Mouse (Mus musculus): ENCODE measurements around the gene Vpreb3. TPM values are rescaled to one million over a fixed set of nuclear protein-coding genes. Genes with fewer than 3 reads are reported as not detected.

Gene Vpreb3
- total and polyA plus RNA-seq, 3 experiments, result 35.6 to 135 (median 90.1) TPM

DNA sequence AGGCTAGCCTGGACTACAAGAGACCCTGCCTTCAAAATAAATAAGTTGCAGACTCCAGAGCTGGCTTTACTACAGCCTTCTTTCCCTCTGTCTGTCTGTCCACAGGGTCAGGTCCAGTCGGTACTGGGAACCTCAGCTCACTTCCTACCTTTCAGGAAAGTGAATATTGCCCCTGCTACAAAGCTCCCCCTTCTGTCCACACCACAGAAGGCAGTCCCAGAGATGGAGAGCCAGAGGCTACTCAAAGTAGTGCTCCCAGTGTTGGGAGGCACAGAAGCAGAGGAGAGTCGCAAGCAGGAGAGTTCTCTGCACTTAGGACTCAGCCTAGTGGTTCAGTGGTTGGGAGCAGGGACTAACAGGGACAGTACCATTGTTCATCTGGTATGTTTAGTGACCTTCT lies 18.5 kb upstream of the Vpreb3 start:
- in situ Hi-C loops (cut with MboI; ENCODE audit: low pct_ligation_motif_present, low pct_unique_long_range_greater_than_20kb, low sequenced_read_pairs), result no loop called here
- DNase-seq (ENCODE audit: extremely low read depth), result no peak
- H3K9me3 ChIP-seq (replicated peaks; ENCODE audit: low read length), result no peaks in the 10 kb centered on the region
- H3K4me3 ChIP-seq (replicated peaks in 1 of 3; ENCODE audit: low read depth in 2 of 3, low read length in 2 of 3, poor library complexity in 1 of 3), result no peak overlapping the region
- dilution Hi-C loops (cut with MboI; ENCODE audit: extremely low pct_ligation_motif_present, extremely low pct_unique_long_range_greater_than_20kb, low sequenced_read_pairs), result no loop called here
- peaks cover 6% of the 10 kb centered on the region for H3K27me3 ChIP-seq (replicated peaks)
- no peak for TF ChIP-seq NRF1 (IDR thresholded peaks at IDR 0.05; ENCODE audit: low read depth, low read length)
- no peak for TF ChIP-seq MXI1 (IDR thresholded peaks at IDR 0.05; ENCODE audit: low read depth, low read length)
- no peak for TF ChIP-seq CHD2 (IDR thresholded peaks at IDR 0.05; ENCODE audit: low read length)
- peak; percentile 44 for TF ChIP-seq SMC3 (IDR thresholded peaks at IDR 0.05; ENCODE audit: low read depth, low read length)
- peak; percentile 34 for TF ChIP-seq RAD21 (IDR thresholded peaks at IDR 0.05; ENCODE audit: low read depth, low read length)
- TF ChIP-seq CTCF (conservative IDR thresholded peaks at IDR 0.05 in 1 of 2, IDR thresholded peaks at IDR 0.05 in 1 of 2; ENCODE audit: low read depth in 2 of 2, low read length in 2 of 2), result peak; percentile 37 to 64; a peak in 3 of 4 replicates
- no peak overlapping the region for H3K9ac ChIP-seq (ENCODE audit: insufficient read depth, low read depth)
- no peak overlapping the region for H3K27ac ChIP-seq (ENCODE audit: insufficient read depth, low read depth)
- peaks cover 0 to 12% of the 10 kb centered on the region in 2 experiments for H3K36me3 ChIP-seq (replicated peaks in 1 of 2; ENCODE audit: control insufficient read depth in 1 of 2, insufficient read depth in 1 of 2, low read length in 1 of 2)
- no peak overlapping the region for H3K4me2 ChIP-seq (ENCODE audit: insufficient read depth, low read depth, poor library complexity, severe bottlenecking)
- H3K79me2 ChIP-seq (replicated peaks; ENCODE audit: control insufficient read depth, extremely low read depth, insufficient read depth, poor library complexity, severe bottlenecking), result peaks cover 16% of the 10 kb centered on the region
- peaks cover 0 to 27% of the 10 kb centered on the region in 2 experiments; a peak in 2 of 4 replicates for H3K4me1 ChIP-seq (ENCODE audit: control insufficient read depth in 1 of 2, insufficient read depth in 2 of 2)

DNA sequence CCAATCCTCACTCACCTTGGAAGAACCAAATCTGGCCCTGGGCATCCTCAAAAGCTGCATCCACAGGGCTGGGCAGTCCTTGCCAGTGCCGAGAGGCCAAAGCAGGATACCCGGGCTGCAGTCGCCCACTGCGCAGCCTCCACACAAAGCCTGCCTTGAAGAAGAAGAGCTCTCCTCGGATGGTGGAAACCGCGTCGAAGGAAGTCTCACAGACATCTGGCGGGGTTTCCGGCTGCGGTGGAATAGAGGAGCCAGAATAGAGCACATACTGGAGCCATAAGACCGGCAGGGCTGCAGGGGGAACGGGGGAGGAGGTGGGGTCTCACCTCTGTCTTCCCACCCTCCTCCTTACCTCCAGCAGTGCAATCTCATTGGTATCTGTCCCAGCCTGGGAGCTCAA lies 16.5 kb upstream of the Vpreb3 start:
- no peak for DNase-seq (ENCODE audit: extremely low read depth)
- in situ Hi-C loops (cut with MboI; ENCODE audit: low pct_ligation_motif_present, low pct_unique_long_range_greater_than_20kb, low sequenced_read_pairs) (no loop called here), dilution Hi-C loops (cut with MboI; ENCODE audit: extremely low pct_ligation_motif_present, extremely low pct_unique_long_range_greater_than_20kb, low sequenced_read_pairs) (no loop called here)
- H3K4me2 ChIP-seq (ENCODE audit: insufficient read depth, low read depth, poor library complexity, severe bottlenecking), result no peak overlapping the region
- TF ChIP-seq TCF12 (IDR thresholded peaks at IDR 0.05; ENCODE audit: low read depth, low read length) (no peak), MAZ (IDR thresholded peaks at IDR 0.05; ENCODE audit: low read depth, low read length) (no peak), RCOR1 (conservative IDR thresholded peaks at IDR 0.05; ENCODE audit: low read depth, low read length) (no peak), MXI1 (IDR thresholded peaks at IDR 0.05; ENCODE audit: low read depth, low read length) (no peak), IRF4 (IDR thresholded peaks at IDR 0.05; ENCODE audit: low read depth, low read length) (no peak), ETS1 (conservative IDR thresholded peaks at IDR 0.05; ENCODE audit: low read depth, low read length) (no peak)
- H3K36me3 ChIP-seq (replicated peaks in 1 of 2; ENCODE audit: control insufficient read depth in 1 of 2, insufficient read depth in 1 of 2, low read length in 1 of 2), result peaks cover 0 to 8% of the 10 kb centered on the region in 2 experiments
- H3K9me3 ChIP-seq (replicated peaks; ENCODE audit: low read length), result no peaks in the 10 kb centered on the region
- H3K27ac ChIP-seq (ENCODE audit: insufficient read depth, low read depth), result no peak overlapping the region
- H3K9ac ChIP-seq (ENCODE audit: insufficient read depth, low read depth), result no peak overlapping the region
- no peaks in the 10 kb centered on the region for H3K79me2 ChIP-seq (replicated peaks; ENCODE audit: control insufficient read depth, extremely low read depth, insufficient read depth, poor library complexity, severe bottlenecking)
- H3K4me1 ChIP-seq (ENCODE audit: control insufficient read depth in 1 of 2, insufficient read depth in 2 of 2), result peaks cover 0 to 17% of the 10 kb centered on the region in 2 experiments; a peak in 2 of 4 replicates
- peaks cover 21% of the 10 kb centered on the region for H3K27me3 ChIP-seq (replicated peaks)
- H3K4me3 ChIP-seq (replicated peaks in 1 of 3; ENCODE audit: low read depth in 2 of 3, low read length in 2 of 3, poor library complexity in 1 of 3), result no peak overlapping the region

DNA sequence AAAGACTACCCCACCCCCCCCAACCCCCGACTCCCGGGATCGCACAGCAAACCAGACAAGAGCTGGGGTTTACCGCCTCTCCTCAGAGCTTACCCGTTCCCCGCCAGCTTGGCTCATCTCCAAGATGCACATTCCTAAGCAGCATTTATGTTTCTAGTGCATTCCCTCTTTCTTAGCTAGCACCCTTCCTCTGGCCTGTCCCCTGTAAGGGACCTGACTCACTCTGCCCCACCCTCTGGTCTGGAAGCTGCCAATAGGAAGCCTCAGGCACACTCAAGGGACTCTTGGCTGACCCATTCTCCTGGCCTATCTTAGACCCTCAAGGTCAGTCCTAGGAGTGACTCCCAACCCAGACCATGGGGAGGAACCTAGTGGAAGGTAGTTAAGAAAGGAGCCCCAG lies 12.6 kb upstream of the Vpreb3 start:
- peaks cover 0 to 3% of the 10 kb centered on the region in 2 experiments for H3K36me3 ChIP-seq (replicated peaks in 1 of 2; ENCODE audit: control insufficient read depth in 1 of 2, insufficient read depth in 1 of 2, low read length in 1 of 2)
- TF ChIP-seq IRF4 (IDR thresholded peaks at IDR 0.05; ENCODE audit: low read depth, low read length) (no peak), ETS1 (conservative IDR thresholded peaks at IDR 0.05; ENCODE audit: low read depth, low read length) (no peak)
- dilution Hi-C loops (cut with MboI; ENCODE audit: extremely low pct_ligation_motif_present, extremely low pct_unique_long_range_greater_than_20kb, low sequenced_read_pairs), result no loop called here
- H3K27ac ChIP-seq (ENCODE audit: insufficient read depth, low read depth), result no peak overlapping the region
- H3K27me3 ChIP-seq (replicated peaks), result peaks cover 44% of the 10 kb centered on the region
- peaks cover 7 to 17% of the 10 kb centered on the region in 2 experiments for H3K4me1 ChIP-seq (ENCODE audit: control insufficient read depth in 1 of 2, insufficient read depth in 2 of 2)
- H3K4me3 ChIP-seq (replicated peaks in 1 of 3; ENCODE audit: low read depth in 2 of 3, low read length in 2 of 3, poor library complexity in 1 of 3), result no peak overlapping the region
- no peaks in the 10 kb centered on the region for H3K9me3 ChIP-seq (replicated peaks; ENCODE audit: low read length)
- no peak for DNase-seq (ENCODE audit: extremely low read depth)
- H3K9ac ChIP-seq (ENCODE audit: insufficient read depth, low read depth), result no peak overlapping the region
- in situ Hi-C loops (cut with MboI; ENCODE audit: low pct_ligation_motif_present, low pct_unique_long_range_greater_than_20kb, low sequenced_read_pairs), result no loop called here
- H3K79me2 ChIP-seq (replicated peaks; ENCODE audit: control insufficient read depth, extremely low read depth, insufficient read depth, poor library complexity, severe bottlenecking), result no peaks in the 10 kb centered on the region
- no peak overlapping the region for H3K4me2 ChIP-seq (ENCODE audit: insufficient read depth, low read depth, poor library complexity, severe bottlenecking)

Measured in CH12.LX (cell line).